ENCODE assay signal across 8 mouse cellular contexts in genomic region chr11:69008182-69009121, GRCm38 (mm10). TPM values are rescaled to one million over a fixed set of nuclear protein-coding genes. Genes with fewer than 3 reads are reported as not detected.
DNase-seq lines count a peak whose midpoint lies in the region; ATAC-seq and TF ChIP-seq lines count a peak whose summit lies in the region.

Gene Pfas (minus strand): TSS chr11:69008460.

- peaks cover 10% of the 10 kb centered on the region for H3K4me1 ChIP-seq in embryonic facial prominence, embryonic 14.5 days (ENCODE audit: control insufficient read depth, insufficient read depth, low read length)
- H3K4me1 ChIP-seq in limb, embryonic 14.5 days (ENCODE audit: control insufficient read depth, insufficient read depth, low read length) = peaks cover 6% of the 10 kb centered on the region
- no peaks in the 10 kb centered on the region for H3K4me1 ChIP-seq in midbrain, postnatal 0 days (ENCODE audit: insufficient read depth, low read length)

- peak within 1 kb of the TSS; percentile 79 for H3K4me2 ChIP-seq in embryonic facial prominence, embryonic 14.5 days (ENCODE audit: low read depth, low read length)
- H3K4me2 ChIP-seq in limb, embryonic 14.5 days (replicated peaks; ENCODE audit: low read depth, low read length, severe bottlenecking) = peak within 1 kb of the TSS; percentile 66
- peak within 1 kb of the TSS; percentile 56 for H3K4me2 ChIP-seq in midbrain, postnatal 0 days (ENCODE audit: low read depth, low read length, poor library complexity, severe bottlenecking)

- H3K27ac ChIP-seq in embryonic facial prominence, embryonic 14.5 days (replicated peaks; ENCODE audit: low read depth, low read length) = peak within 1 kb of the TSS; percentile 39
- no peak within 1 kb of the TSS; the same call in 1 of the 2 replicates for H3K27ac ChIP-seq in limb, embryonic 14.5 days (replicated peaks; ENCODE audit: low read depth, low read length)
- H3K27ac ChIP-seq in midbrain, postnatal 0 days (ENCODE audit: low read depth, low read length) = peak within 1 kb of the TSS; percentile 69

- H3K27me3 ChIP-seq in embryonic facial prominence, embryonic 14.5 days (replicated peaks; ENCODE audit: control insufficient read depth, insufficient read depth, low read length) = no peaks in the 10 kb centered on the region
- no peaks in the 10 kb centered on the region for H3K27me3 ChIP-seq in limb, embryonic 14.5 days (ENCODE audit: control insufficient read depth, insufficient read depth, low read length)
- H3K27me3 ChIP-seq in midbrain, postnatal 0 days (ENCODE audit: insufficient read depth, low read length) = no peaks in the 10 kb centered on the region

- H3K9me3 ChIP-seq in embryonic facial prominence, embryonic 14.5 days (ENCODE audit: control insufficient read depth, low read length) = no peaks in the 10 kb centered on the region
- no peaks in the 10 kb centered on the region for H3K9me3 ChIP-seq in limb, embryonic 14.5 days (ENCODE audit: control insufficient read depth, low read length)
- no peaks in the 10 kb centered on the region for H3K9me3 ChIP-seq in midbrain, postnatal 0 days (ENCODE audit: low read length)

- peak; percentile 89 for ATAC-seq in embryonic facial prominence, embryonic 14.5 days (ENCODE audit: low read depth)
- ATAC-seq in limb, embryonic 14.5 days (ENCODE audit: low FRiP score, low read depth) = peak; percentile 82
- ATAC-seq in midbrain, postnatal 0 days (ENCODE audit: low FRiP score) = peak; percentile 89

- 8% methylated on average over 38 of the region's 38 CpGs for WGBS in embryonic facial prominence, embryonic 14.5 days
- 10% methylated on average over 38 of the region's 38 CpGs for WGBS in limb, embryonic 14.5 days
- WGBS in midbrain, postnatal 0 days = 9% methylated on average over 38 of the region's 38 CpGs

- 0 out of 2 replicates have a peak, but pooled peaks cover 3% of the 10 kb centered on the region for H3K36me3 ChIP-seq in embryonic facial prominence, embryonic 14.5 days (ENCODE audit: control insufficient read depth, insufficient read depth, low read length)
- H3K36me3 ChIP-seq in limb, embryonic 14.5 days (ENCODE audit: control insufficient read depth, insufficient read depth, low read length) = peaks cover 1% of the 10 kb centered on the region; the same call in 1 of the 2 replicates
- no peaks in the 10 kb centered on the region; the same call in 1 of the 2 replicates for H3K36me3 ChIP-seq in midbrain, postnatal 0 days (ENCODE audit: insufficient read depth, low read length)

- peak within 1 kb of the TSS; percentile 62 for H3K4me3 ChIP-seq in embryonic facial prominence, embryonic 14.5 days (ENCODE audit: low read depth, low read length)
- H3K4me3 ChIP-seq in limb, embryonic 14.5 days (replicated peaks; ENCODE audit: low read length) = peak within 1 kb of the TSS; percentile 70
- peak within 1 kb of the TSS; percentile 68 for H3K4me3 ChIP-seq in midbrain, postnatal 0 days (ENCODE audit: low read depth, low read length)

- peak within 1 kb of the TSS; percentile 75 for H3K9ac ChIP-seq in embryonic facial prominence, embryonic 14.5 days (ENCODE audit: low read depth, low read length)
- H3K9ac ChIP-seq in limb, embryonic 14.5 days (ENCODE audit: low read depth, low read length, severe bottlenecking) = peak within 1 kb of the TSS; percentile 67
- H3K9ac ChIP-seq in midbrain, postnatal 0 days (replicated peaks; ENCODE audit: low read length, poor library complexity, severe bottlenecking) = peak within 1 kb of the TSS; percentile 73

- peak; percentile 94 for DNase-seq in 3T3-L1 (ENCODE audit: low read depth, low spot score)
- DNase-seq in adrenal gland, postnatal 4 days (ENCODE audit: low spot score in 2 of 2) = peak; percentile 84 to 87
- peak; percentile 96 for DNase-seq in embryonic facial prominence, embryonic 14.5 days (ENCODE audit: low spot score)
- DNase-seq in heart, adult 8-10 months (ENCODE audit: low spot score) = peak; percentile 82
- peak; percentile 86 for DNase-seq in kidney, adult 9 months
- DNase-seq in limb, embryonic 14.5 days (ENCODE audit: low spot score) = peak; percentile 93
- peak; percentile 97 for DNase-seq in midbrain, postnatal 0 days (ENCODE audit: low spot score)
- peak; percentile 83 to 96 for DNase-seq in spleen, postnatal 14 days (ENCODE audit: low spot score in 2 of 2)

- no peak for TF ChIP-seq POLR2A in limb, embryonic 14.5 days (IDR thresholded peaks at IDR 0.05; ENCODE audit: borderline replicate concordance, extremely low read depth, insufficient read depth, insufficient read length)

- TF ChIP-seq CTCF in midbrain, postnatal 0 days (IDR thresholded peaks at IDR 0.05) = no peak

RNA-seq across cellular contexts. Expression of gene Pfas, which starts in this region (rescaled TPM):
- total RNA-seq in adrenal gland, postnatal 4 days (2021) = 10 to 100 TPM; 37.5 to 42.3 TPM
- 19.1 and 21.9 TPM in 2 replicates for polyA plus RNA-seq in embryonic facial prominence, embryonic 14.5 days (2014; fragmentation: Nextera tagmentation; extraction: Ambion mirVana)
- 1 to 10 TPM; 4.5 to 8.2 (median 5.3) TPM for total RNA-seq in heart, adult 8-10 months (2022)
- polyA plus RNA-seq in limb, embryonic 14.5 days (2012; rRNA removed) = 27.0 and 35.6 TPM in 2 replicates
- 22.0 and 25.6 TPM in 2 replicates for polyA plus RNA-seq in limb, embryonic 14.5 days (2014; fragmentation: Nextera tagmentation; extraction: Ambion mirVana)
- total RNA-seq in midbrain, postnatal 0 days (2014; rRNA removed) = 28.3 and 28.7 TPM in 2 replicates
- 13.9 and 14.1 TPM in 2 replicates for polyA plus RNA-seq in midbrain, postnatal 0 days (2015; fragmentation: Nextera tagmentation; extraction: Ambion mirVana)
